ENCODE assay signal across 15 mouse cellular contexts in the genomic region with DNA sequence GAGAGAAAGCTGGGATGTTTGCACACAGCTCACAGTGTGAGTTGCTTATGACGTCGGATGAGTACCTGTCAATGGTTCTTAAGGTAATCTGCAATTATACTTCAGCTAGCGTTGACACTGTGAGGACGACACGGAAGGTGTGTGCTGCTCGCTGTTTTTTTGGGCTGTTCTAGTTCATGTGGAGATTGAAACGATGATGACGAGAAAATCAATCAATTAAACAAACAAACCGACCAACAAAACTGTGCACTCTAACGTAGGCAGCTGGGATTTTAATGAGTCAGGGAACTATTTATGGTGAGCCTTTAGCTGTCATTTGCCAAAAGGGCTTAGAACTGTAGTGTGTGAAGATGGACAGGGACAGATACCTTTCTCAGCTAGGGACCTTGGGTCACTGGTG.
"Had no signal": no experiment of that assay in that cellular context is flagged by ENCODE, and none has a peak within 500 bp of the region (broad histone marks: within the 10 kb centered on the region; RNA-seq: fewer than 3 reads in every experiment).

No protein-coding gene starts in this region.

- H3K4me2 ChIP-seq: neural tube, embryonic 15.5 days; stomach, embryonic 15.5 days had no signal

- DNase-seq: retina, postnatal 1 day; right cerebral cortex, adult 18-20 months; right cerebral cortex, postnatal 14 days; right cerebral cortex, postnatal 25 days; right cerebral cortex, postnatal 4 days; spleen, adult 18-20 months; thymus, adult 18-20 months; thymus, adult 2 months; thymus, postnatal 14 days; thymus, postnatal 25 days; thymus, postnatal 36 days; thymus, postnatal 4 days had no signal

- H3K27me3 ChIP-seq: neural tube, embryonic 15.5 days; stomach, embryonic 15.5 days had no signal

- H3K4me1 ChIP-seq: stomach, embryonic 15.5 days had no signal

- H3K36me3 ChIP-seq: neural tube, embryonic 15.5 days; stomach, embryonic 15.5 days had no signal

- H3K4me3 ChIP-seq: neural tube, embryonic 15.5 days; stomach, embryonic 15.5 days had no signal

- H3K9me3 ChIP-seq: neural tube, embryonic 15.5 days; stomach, embryonic 15.5 days had no signal

- H3K9ac ChIP-seq: neural tube, embryonic 15.5 days; stomach, embryonic 15.5 days had no signal

- H3K27ac ChIP-seq: neural tube, embryonic 15.5 days; stomach, embryonic 15.5 days; stomach, postnatal 0 days had no signal
